Mouse (Mus musculus) liver, postnatal 0 days (tissue): ENCODE data around the gene Gm9945. TPM values are rescaled to one million over a fixed set of nuclear protein-coding genes. Genes with fewer than 3 reads are reported as not detected.

Experiments
- ATAC-seq: fragments of 200-750 bp; cut with Nextera tagmentation; 2 replicates; pipeline ENCODE4 v1.8.0; 2017; ENCODE audit warnings: mild to moderate bottlenecking, moderate library complexity
- DNase-seq: peaks from one replicate; pipeline ENCODE4 v3.0.0-alpha.2; 2016
- H3K27ac ChIP-seq: fragments of 300-500 bp; sonication (generic); 2 replicates; pipeline ENCODE4 v1.5.1; 2014; ENCODE audit warnings: antibody characterized with exemption, moderate library complexity, mild to moderate bottlenecking, low read depth
- H3K27me3 ChIP-seq: fragments of 300-500 bp; sonication (generic); 2 replicates; pipeline ENCODE4 v1.6.1; 2014; ENCODE audit warnings: low read length, control low read depth, mixed read lengths; ENCODE audit not compliant: insufficient read depth
- H3K36me3 ChIP-seq: fragments of 300-500 bp; sonication (generic); replicated peaks from 2 replicates; pipeline ENCODE4 v1.6.1; 2014; ENCODE audit warnings: mild to moderate bottlenecking, control low read depth, low read length, moderate library complexity, mixed read lengths; ENCODE audit not compliant: insufficient read depth
- H3K4me1 ChIP-seq: fragments of 300-500 bp; sonication (generic); 2 replicates; pipeline ENCODE4 v1.6.1; 2014; ENCODE audit warnings: antibody characterized with exemption, mild to moderate bottlenecking, control low read depth; ENCODE audit not compliant: insufficient read depth
- H3K4me2 ChIP-seq: fragments of 300-500 bp; sonication (generic); 2 replicates; pipeline ENCODE4 v1.6.1; 2014; ENCODE audit warnings: low read depth, mild to moderate bottlenecking, low read length, moderate library complexity, mixed read lengths
- H3K4me3 ChIP-seq: fragments of 300-500 bp; sonication (generic); 2 replicates; pipeline ENCODE4 v1.5.1; 2014; ENCODE audit warnings: low read depth, low read length
- H3K9ac ChIP-seq: fragments of 300-500 bp; sonication (generic); replicated peaks from 2 replicates; pipeline ENCODE4 v1.6.1; 2014; ENCODE audit warnings: mild to moderate bottlenecking, moderate library complexity
- H3K9me3 ChIP-seq: fragments of 300-500 bp; sonication (generic); 2 replicates; pipeline ENCODE4 v1.6.1; 2016; ENCODE audit warnings: mild to moderate bottlenecking, control low read depth, low read length, mixed read lengths
- CTCF ChIP-seq: sonication (generic); IDR thresholded peaks from 2 replicates; pipeline ENCODE4 v1.5.1; 2016; ENCODE audit warnings: antibody characterized with exemption, low read depth
- EP300 ChIP-seq: IDR thresholded peaks from 2 replicates; pipeline ENCODE4 v1.6.1; 2016; ENCODE audit warnings: antibody characterized with exemption, low read depth, mild to moderate bottlenecking
- WGBS: fragments of 180-500 bp; shearing (Covaris S2); extraction: QIAGEN DNeasy Blood & Tissue Kit; methylation state at CpG from one replicate; pipeline ENCODE4 v1.1.7; 2014; ENCODE audit not compliant: insufficient replicate concordance; 5-methylcytosine and 5-hydroxymethylcytosine counted together
- polyA plus RNA-seq: library from polyadenylated mRNA; unstranded; fragments of >200 nt; fragmentation: Nextera tagmentation; extraction: Ambion mirVana; gene quantifications from 2 replicates; pipeline ENCODE4 v1.2.1, GENCODE M21; 2015

The Gm9945 gene
- polyA plus RNA-seq, 1 experiment from 2014 or later, result 0.15 TPM

GRCm38 (mm10) chr11:53529253-53529557 lies 49.2 kb downstream of the Gm9945 start:
- DNase-seq, result no peak
- ATAC-seq, result no peak
- Histone ChIP-seq H3K9ac (no peak overlapping the region), H3K4me3 (no peak overlapping the region), H3K9me3 (no peaks in the 10 kb centered on the region), H3K4me1 (peaks cover 3% of the 10 kb centered on the region; the same call in 1 of the 2 replicates), H3K4me2 (no peak overlapping the region), H3K27ac (no peak overlapping the region), H3K36me3 (peaks cover 8% of the 10 kb centered on the region; the same call in 1 of the 2 replicates), H3K27me3 (no peaks in the 10 kb centered on the region)
- TF ChIP-seq EP300, result no peak
- no peak for TF ChIP-seq CTCF
- 63% methylated on average over 6 of the region's 6 CpGs for WGBS

- Histone ChIP-seq H3K27me3 (no peaks in the 10 kb centered on the region), H3K9me3 (no peaks in the 10 kb centered on the region), H3K4me3 (no peak overlapping the region), H3K36me3 (peaks cover 15% of the 10 kb centered on the region), H3K4me2 (no peak overlapping the region), H3K4me1 (peaks cover 3% of the 10 kb centered on the region; the same call in 1 of the 2 replicates), H3K27ac (no peak overlapping the region), H3K9ac (no peak overlapping the region)
- no peak for ATAC-seq
- TF ChIP-seq EP300 (no peak), CTCF (no peak)
- no peak for DNase-seq
- 78% methylated on average over 9 of the region's 9 CpGs for WGBS
These were observed 50.0 kb downstream of the Gm9945 start for GRCm38 (mm10) chr11:53530001-53530400.

Other genes starting within 250 kb of the Gm9945 start
- 37.4 and 41.4 TPM in 2 replicates for gene Hspa4, start 179.7 kb upstream of the Gm9945 start, polyA plus RNA-seq
- gene Zcchc10, start 155.5 kb upstream of the Gm9945 start, polyA plus RNA-seq, result 6.0 and 7.4 TPM in 2 replicates
- 9.1 and 12.4 TPM in 2 replicates for gene Aff4, start 129.3 kb upstream of the Gm9945 start, polyA plus RNA-seq
- 198 and 209 TPM in 2 replicates for gene Leap2, start 57.0 kb upstream of the Gm9945 start, polyA plus RNA-seq
- gene Uqcrq, start 49.3 kb upstream of the Gm9945 start, polyA plus RNA-seq, result 1,453 and 1,461 TPM in 2 replicates
- 0.15 and 0.18 TPM in 2 replicates for gene Gdf9, start 49.1 kb upstream of the Gm9945 start, polyA plus RNA-seq
- 0.06 and 0.25 TPM in 2 replicates for gene Gm10447, start 23.1 kb upstream of the Gm9945 start, polyA plus RNA-seq
- gene Shroom1, start 23.0 kb upstream of the Gm9945 start, polyA plus RNA-seq, result 5.5 TPM in 2 replicates
- not detected in 2 replicates for gene Gm9837, start 9.7 kb upstream of the Gm9945 start, polyA plus RNA-seq
- 7.4 and 7.9 TPM in 2 replicates for gene Sowaha, start 108 bp downstream of the Gm9945 start, polyA plus RNA-seq
- 6.2 and 7.2 TPM in 2 replicates for gene Sept8, start 39.1 kb downstream of the Gm9945 start, polyA plus RNA-seq
- 5.3 and 7.1 TPM in 2 replicates for gene Kif3a, start 87.2 kb downstream of the Gm9945 start, polyA plus RNA-seq
- gene Il4, start 138.5 kb downstream of the Gm9945 start, polyA plus RNA-seq, result 0.28 TPM in 1 of 2 replicates, not detected in the other
- not detected in 2 replicates for gene Il13, start 154.5 kb downstream of the Gm9945 start, polyA plus RNA-seq
- 9.7 and 11.1 TPM in 2 replicates for gene Rad50, start 227.2 kb downstream of the Gm9945 start, polyA plus RNA-seq
- gene Il5, start 240.6 kb downstream of the Gm9945 start, polyA plus RNA-seq, result not detected in 2 replicates